Mouse (Mus musculus): ENCODE measurements at regions not wholly inside any gene's neighbourhood (a gene's known extent, or its start where the extent isn't known, plus 50 kb on each side); places are given as distances from the start of the nearest gene placed in this dataset.
A peak's percentile ranks its signal among the peaks of the same experiment; 100 is the strongest.

DNA sequence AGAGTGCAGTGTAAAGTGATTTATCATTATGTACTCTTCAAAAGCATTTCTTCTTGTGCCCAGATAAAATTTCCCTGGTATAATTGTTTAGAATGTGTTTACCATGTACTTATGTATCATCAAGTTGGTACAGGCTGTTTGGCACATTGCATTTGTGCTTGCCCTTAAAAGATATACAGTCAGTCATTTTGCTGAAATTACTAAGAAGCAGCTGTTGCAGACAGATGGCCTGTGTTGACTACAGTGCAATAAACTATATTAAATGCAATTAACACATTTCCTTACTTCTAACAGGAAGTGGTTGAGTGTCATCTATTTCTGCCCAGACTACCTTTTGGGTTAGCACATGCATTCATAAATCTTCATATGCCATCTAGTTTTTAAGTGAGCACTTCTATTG, 954.9 kb upstream of the 4931408C20Rik start:
- H3K4me3 ChIP-seq (ENCODE audit: low read length), result no peak overlapping the region
- H3K9me3 ChIP-seq (ENCODE audit: control insufficient read depth, low read length), result no peaks in the 10 kb centered on the region
- no peak overlapping the region for H3K4me2 ChIP-seq (ENCODE audit: low read length)
- no peak for ATAC-seq
- no peak overlapping the region for H3K9ac ChIP-seq (ENCODE audit: low read depth, low read length)
- no peaks in the 10 kb centered on the region for H3K4me1 ChIP-seq (ENCODE audit: control insufficient read depth, insufficient read depth, low read depth, low read length)
- H3K27me3 ChIP-seq (replicated peaks; ENCODE audit: control insufficient read depth, insufficient read depth, low read length), result no peaks in the 10 kb centered on the region
- H3K36me3 ChIP-seq (ENCODE audit: control insufficient read depth, insufficient read depth, low read length), result no peaks in the 10 kb centered on the region
- H3K27ac ChIP-seq (ENCODE audit: low read depth, low read length), result no peak overlapping the region

DNA sequence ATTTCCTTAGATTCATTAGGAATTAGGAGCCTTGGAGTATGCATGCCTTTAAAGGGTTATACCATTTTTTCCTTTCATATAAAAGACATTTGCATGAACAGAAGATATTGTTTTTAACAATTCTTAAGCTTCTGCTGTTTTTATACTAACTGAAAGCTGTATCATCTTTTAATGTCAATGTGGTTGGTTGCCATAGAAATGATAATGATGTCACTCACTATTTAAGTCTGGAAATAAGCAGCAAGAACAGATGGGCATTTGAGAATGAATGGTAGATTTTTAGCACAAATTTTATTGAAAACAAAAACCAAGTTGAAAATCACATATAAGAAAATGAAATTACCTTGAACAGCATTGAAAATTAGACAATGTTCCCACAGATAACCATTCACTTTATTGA, 941.8 kb upstream of the 4931408C20Rik start:
- no peak overlapping the region for H3K4me2 ChIP-seq (ENCODE audit: low read length)
- H3K27ac ChIP-seq (ENCODE audit: low read depth, low read length), result no peak overlapping the region
- no peak overlapping the region for H3K9ac ChIP-seq (ENCODE audit: low read depth, low read length)
- H3K9me3 ChIP-seq (ENCODE audit: control insufficient read depth, low read length), result no peaks in the 10 kb centered on the region
- no peaks in the 10 kb centered on the region for H3K4me1 ChIP-seq (ENCODE audit: control insufficient read depth, insufficient read depth, low read depth, low read length)
- no peaks in the 10 kb centered on the region for H3K36me3 ChIP-seq (ENCODE audit: control insufficient read depth, insufficient read depth, low read length)
- no peak for ATAC-seq
- H3K27me3 ChIP-seq (replicated peaks; ENCODE audit: control insufficient read depth, insufficient read depth, low read length), result no peaks in the 10 kb centered on the region
- no peak overlapping the region for H3K4me3 ChIP-seq (ENCODE audit: low read length)

DNA sequence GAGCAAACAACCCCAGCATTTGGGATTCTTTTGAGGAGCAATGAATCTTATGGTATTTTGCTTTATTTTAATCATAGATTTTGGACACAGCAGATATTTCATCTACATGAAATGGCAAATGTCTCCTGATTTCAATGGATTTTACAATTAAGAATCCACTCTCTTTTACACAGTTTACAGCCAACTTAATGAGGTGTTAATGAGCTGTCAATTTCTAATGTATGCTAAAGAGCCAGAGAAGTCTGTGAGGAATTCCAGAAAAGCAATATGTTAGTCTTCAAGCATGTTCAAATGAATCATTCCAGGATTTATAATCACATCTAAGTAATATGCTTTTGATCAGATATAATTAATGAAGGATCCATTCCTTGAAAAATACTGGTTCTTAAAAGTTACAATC, 929.0 kb upstream of the 4931408C20Rik start:
- Histone ChIP-seq H3K9ac (ENCODE audit: low read depth, low read length) (no peak overlapping the region), H3K27ac (ENCODE audit: low read depth, low read length) (no peak overlapping the region), H3K4me3 (ENCODE audit: low read length) (no peak overlapping the region), H3K9me3 (ENCODE audit: control insufficient read depth, low read length) (no peaks in the 10 kb centered on the region), H3K4me1 (ENCODE audit: control insufficient read depth, insufficient read depth, low read depth, low read length) (no peaks in the 10 kb centered on the region), H3K4me2 (ENCODE audit: low read length) (no peak overlapping the region), H3K27me3 (replicated peaks; ENCODE audit: control insufficient read depth, insufficient read depth, low read length) (no peaks in the 10 kb centered on the region), H3K36me3 (ENCODE audit: control insufficient read depth, insufficient read depth, low read length) (no peaks in the 10 kb centered on the region)
- ATAC-seq, result no peak

DNA sequence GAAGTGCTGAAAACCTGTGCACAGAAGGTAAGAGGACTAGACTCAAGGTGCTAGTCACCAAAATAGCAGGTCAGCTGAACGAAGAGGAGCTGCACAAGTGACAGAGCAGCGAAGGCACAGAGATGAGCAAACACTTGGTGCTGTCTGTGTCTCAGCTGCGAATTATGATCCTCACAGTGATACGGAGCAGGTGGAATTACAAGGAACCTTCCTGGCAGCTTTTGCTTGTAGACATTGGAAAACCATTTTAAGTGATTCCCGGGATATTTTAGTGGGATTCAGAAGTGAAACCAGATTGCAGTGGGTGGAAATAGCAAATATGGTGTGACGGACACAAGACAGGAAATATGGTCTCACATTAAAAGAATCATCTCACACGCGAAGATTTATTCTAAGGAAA, 921.3 kb upstream of the 4931408C20Rik start:
- Histone ChIP-seq H3K4me1 (ENCODE audit: control insufficient read depth, insufficient read depth, low read depth, low read length) (no peaks in the 10 kb centered on the region), H3K4me3 (ENCODE audit: low read length) (no peak overlapping the region), H3K36me3 (ENCODE audit: control insufficient read depth, insufficient read depth, low read length) (no peaks in the 10 kb centered on the region), H3K4me2 (ENCODE audit: low read length) (no peak overlapping the region), H3K27ac (ENCODE audit: low read depth, low read length) (no peak overlapping the region), H3K9ac (ENCODE audit: low read depth, low read length) (no peak overlapping the region), H3K27me3 (replicated peaks; ENCODE audit: control insufficient read depth, insufficient read depth, low read length) (no peaks in the 10 kb centered on the region), H3K9me3 (ENCODE audit: control insufficient read depth, low read length) (no peaks in the 10 kb centered on the region)
- no peak for ATAC-seq
- WGBS, result 88% methylated on average over 8 of the region's 8 CpGs

DNA sequence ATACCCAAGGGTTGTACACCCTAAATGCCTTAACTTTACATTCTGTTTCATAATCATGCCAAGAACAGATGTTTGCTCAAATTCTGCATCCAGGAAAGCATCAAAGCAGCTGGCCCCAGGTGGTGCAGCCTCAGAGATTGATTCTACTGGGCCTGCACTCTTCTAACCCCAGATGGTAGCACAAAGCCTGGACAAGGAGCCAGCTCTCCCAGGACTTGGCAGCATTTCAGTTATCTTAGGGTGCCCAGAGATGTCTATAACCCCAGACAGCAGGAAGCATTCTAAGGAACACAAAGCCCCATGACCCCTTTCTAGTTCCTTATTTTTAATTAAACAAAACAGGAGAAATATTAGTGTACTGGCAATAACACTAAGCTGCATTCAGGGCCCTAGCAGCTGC, 891.5 kb upstream of the 4931408C20Rik start:
- H3K4me1 ChIP-seq (ENCODE audit: control insufficient read depth, insufficient read depth, low read depth, low read length), result no peaks in the 10 kb centered on the region
- no peak overlapping the region for H3K4me2 ChIP-seq (ENCODE audit: low read length)
- no peaks in the 10 kb centered on the region for H3K36me3 ChIP-seq (ENCODE audit: control insufficient read depth, insufficient read depth, low read length)
- no peak overlapping the region for H3K27ac ChIP-seq (ENCODE audit: low read depth, low read length)
- ATAC-seq, result peak; percentile 65; the same call in 1 of the 2 replicates
- H3K9me3 ChIP-seq (ENCODE audit: control insufficient read depth, low read length), result no peaks in the 10 kb centered on the region
- no peak overlapping the region for H3K4me3 ChIP-seq (ENCODE audit: low read length)
- H3K9ac ChIP-seq (ENCODE audit: low read depth, low read length), result no peak overlapping the region
- H3K27me3 ChIP-seq (replicated peaks; ENCODE audit: control insufficient read depth, insufficient read depth, low read length), result no peaks in the 10 kb centered on the region

DNA sequence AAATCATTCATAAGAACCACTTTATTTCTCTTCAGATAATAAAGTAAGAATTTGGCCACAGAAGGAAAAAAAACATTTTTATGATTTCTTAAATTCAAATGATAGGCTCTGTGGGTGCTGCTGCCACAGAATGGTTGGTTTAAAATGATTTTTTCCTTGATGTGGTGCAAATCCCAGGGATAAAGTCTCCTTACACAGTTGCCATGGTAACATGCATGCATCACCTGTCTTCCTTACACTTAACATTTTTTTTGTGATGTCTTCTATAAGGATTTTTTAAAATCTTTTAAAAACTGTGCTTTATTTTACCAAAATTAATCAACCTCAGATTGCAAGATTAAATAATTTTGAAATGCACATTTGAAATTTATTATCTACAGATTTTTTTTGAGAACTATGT, 872.2 kb upstream of the 4931408C20Rik start:
- Histone ChIP-seq H3K9me3 (ENCODE audit: control insufficient read depth, low read length) (no peaks in the 10 kb centered on the region), H3K36me3 (ENCODE audit: control insufficient read depth, insufficient read depth, low read length) (no peaks in the 10 kb centered on the region), H3K4me1 (ENCODE audit: control insufficient read depth, insufficient read depth, low read depth, low read length) (no peaks in the 10 kb centered on the region), H3K27ac (ENCODE audit: low read depth, low read length) (no peak overlapping the region), H3K4me2 (ENCODE audit: low read length) (no peak overlapping the region), H3K9ac (ENCODE audit: low read depth, low read length) (no peak overlapping the region), H3K27me3 (replicated peaks; ENCODE audit: control insufficient read depth, insufficient read depth, low read length) (no peaks in the 10 kb centered on the region), H3K4me3 (ENCODE audit: low read length) (no peak overlapping the region)
- ATAC-seq, result no peak

DNA sequence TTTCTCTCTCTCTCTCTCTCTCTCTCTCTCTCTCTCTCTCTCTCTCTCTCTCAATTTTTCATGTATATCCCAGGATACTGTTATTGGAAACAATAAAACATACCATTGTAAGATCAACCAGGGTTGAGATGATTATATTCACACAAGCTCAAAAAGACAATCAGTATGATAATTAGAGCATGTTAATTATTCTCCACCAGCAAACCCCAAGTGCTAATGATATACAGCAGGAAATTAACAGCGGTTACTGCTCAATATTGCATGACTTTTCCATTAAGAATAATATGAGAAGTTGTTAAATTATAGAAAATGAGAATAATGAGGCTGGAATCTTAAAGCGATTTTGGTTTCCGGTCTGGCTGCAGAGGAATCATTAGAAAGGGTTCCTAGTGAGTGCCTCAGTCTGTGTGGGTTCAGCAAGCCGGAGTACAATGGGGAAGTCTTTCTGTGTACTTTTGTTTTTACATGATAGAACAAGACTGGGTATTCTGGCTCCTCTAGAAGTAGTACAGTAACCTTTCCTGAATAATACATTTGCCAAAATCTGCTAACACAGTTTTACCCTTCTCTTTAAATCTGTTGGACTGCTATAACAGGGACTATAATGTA, 823.6 kb upstream of the 4931408C20Rik start:
- Histone ChIP-seq H3K9ac (ENCODE audit: low read depth, low read length) (no peak overlapping the region), H3K4me3 (ENCODE audit: low read length) (no peak overlapping the region), H3K27me3 (replicated peaks; ENCODE audit: control insufficient read depth, insufficient read depth, low read length) (no peaks in the 10 kb centered on the region), H3K36me3 (ENCODE audit: control insufficient read depth, insufficient read depth, low read length) (no peaks in the 10 kb centered on the region), H3K4me1 (ENCODE audit: control insufficient read depth, insufficient read depth, low read depth, low read length) (no peaks in the 10 kb centered on the region), H3K27ac (ENCODE audit: low read depth, low read length) (no peak overlapping the region), H3K9me3 (ENCODE audit: control insufficient read depth, low read length) (no peaks in the 10 kb centered on the region), H3K4me2 (ENCODE audit: low read length) (no peak overlapping the region)
- 50% methylated on average over 4 of the region's 4 CpGs for WGBS
- ATAC-seq, result peak; percentile 48; the same call in 1 of the 2 replicates

DNA sequence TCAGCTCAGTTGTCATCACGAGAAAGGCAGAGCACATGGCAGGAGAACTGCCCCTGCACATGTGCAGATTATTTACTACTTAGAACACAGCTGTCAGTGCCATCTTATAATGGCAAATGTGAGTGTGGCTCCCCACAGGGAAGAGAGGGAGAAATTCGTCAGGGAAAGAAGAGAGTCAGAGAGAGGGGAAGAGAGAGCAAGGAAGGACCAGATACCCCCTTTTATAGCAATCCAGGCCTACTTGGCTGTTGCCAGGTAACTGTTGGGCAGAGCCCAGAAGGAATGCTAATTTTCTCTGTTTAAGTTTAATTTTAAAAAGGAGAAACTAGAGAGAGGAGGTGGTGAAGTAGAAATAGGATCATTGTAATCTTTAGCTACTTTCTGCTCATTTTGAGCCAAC, 816.5 kb upstream of the 4931408C20Rik start:
- ATAC-seq, result no peak
- Histone ChIP-seq H3K9ac (ENCODE audit: low read depth, low read length) (no peak overlapping the region), H3K27ac (ENCODE audit: low read depth, low read length) (no peak overlapping the region), H3K27me3 (replicated peaks; ENCODE audit: control insufficient read depth, insufficient read depth, low read length) (no peaks in the 10 kb centered on the region), H3K36me3 (ENCODE audit: control insufficient read depth, insufficient read depth, low read length) (no peaks in the 10 kb centered on the region), H3K4me1 (ENCODE audit: control insufficient read depth, insufficient read depth, low read depth, low read length) (no peaks in the 10 kb centered on the region), H3K4me3 (ENCODE audit: low read length) (no peak overlapping the region), H3K4me2 (ENCODE audit: low read length) (no peak overlapping the region), H3K9me3 (ENCODE audit: control insufficient read depth, low read length) (no peaks in the 10 kb centered on the region)
- WGBS, result 19% methylated on average over 2 of the region's 2 CpGs

DNA sequence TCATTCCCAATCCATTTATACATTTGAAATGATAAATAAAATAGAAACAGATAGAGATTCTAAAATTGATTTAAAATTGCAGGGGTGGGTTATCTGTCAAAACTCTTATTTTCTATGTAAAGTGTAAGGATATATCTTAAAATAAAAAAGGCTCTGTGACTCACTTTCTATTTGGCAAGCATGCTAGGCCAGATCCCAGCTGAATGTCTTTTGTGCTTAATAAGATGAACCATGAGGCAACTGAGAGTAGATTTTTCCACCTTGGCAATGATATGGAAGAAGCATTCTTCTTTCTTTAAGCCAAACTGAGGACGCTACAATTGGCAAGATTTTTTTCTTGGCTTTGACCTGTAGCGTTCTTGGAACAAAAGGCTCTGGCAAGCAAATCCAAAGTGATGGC, 791.7 kb upstream of the 4931408C20Rik start:
- no peaks in the 10 kb centered on the region for H3K36me3 ChIP-seq (ENCODE audit: control insufficient read depth, insufficient read depth, low read length)
- H3K9me3 ChIP-seq (ENCODE audit: control insufficient read depth, low read length), result no peaks in the 10 kb centered on the region
- ATAC-seq, result no peak
- no peak overlapping the region for H3K4me2 ChIP-seq (ENCODE audit: low read length)
- H3K27me3 ChIP-seq (replicated peaks; ENCODE audit: control insufficient read depth, insufficient read depth, low read length), result no peaks in the 10 kb centered on the region
- no peak overlapping the region for H3K27ac ChIP-seq (ENCODE audit: low read depth, low read length)
- H3K4me3 ChIP-seq (ENCODE audit: low read length), result no peak overlapping the region
- WGBS, result 66% methylated on average over 2 of the region's 2 CpGs
- H3K9ac ChIP-seq (ENCODE audit: low read depth, low read length), result no peak overlapping the region
- H3K4me1 ChIP-seq (ENCODE audit: control insufficient read depth, insufficient read depth, low read depth, low read length), result no peaks in the 10 kb centered on the region

DNA sequence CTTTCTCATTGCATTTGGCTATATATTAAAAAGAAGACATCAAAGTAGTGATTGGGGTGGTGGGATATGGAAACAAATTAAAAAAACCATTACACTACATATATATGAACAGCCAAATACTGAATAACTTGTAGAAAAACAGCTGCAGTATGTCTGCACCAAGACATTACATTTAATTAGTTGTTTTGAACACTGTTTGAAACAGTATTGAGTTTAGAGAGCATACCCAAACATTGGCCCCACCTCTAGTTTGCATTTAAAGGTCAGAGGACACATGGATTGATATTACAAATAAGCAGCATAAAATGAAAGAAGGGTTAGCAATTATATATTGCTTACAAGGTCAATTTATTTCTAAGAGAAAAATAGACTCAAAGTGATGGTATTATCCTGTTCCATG, 758.8 kb upstream of the 4931408C20Rik start:
- H3K36me3 ChIP-seq (ENCODE audit: control insufficient read depth, insufficient read depth, low read length), result no peaks in the 10 kb centered on the region
- no peaks in the 10 kb centered on the region for H3K4me1 ChIP-seq (ENCODE audit: control insufficient read depth, insufficient read depth, low read depth, low read length)
- no peak overlapping the region for H3K27ac ChIP-seq (ENCODE audit: low read depth, low read length)
- no peak for ATAC-seq
- no peak overlapping the region for H3K4me2 ChIP-seq (ENCODE audit: low read length)
- no peaks in the 10 kb centered on the region for H3K27me3 ChIP-seq (replicated peaks; ENCODE audit: control insufficient read depth, insufficient read depth, low read length)
- no peak overlapping the region for H3K9ac ChIP-seq (ENCODE audit: low read depth, low read length)
- no peak overlapping the region for H3K4me3 ChIP-seq (ENCODE audit: low read length)
- 0 out of 2 replicates have a peak, but pooled peaks cover 2% of the 10 kb centered on the region for H3K9me3 ChIP-seq (ENCODE audit: control insufficient read depth, low read length)

Data from hindbrain, embryonic 16.5 days (tissue).